Mouse (Mus musculus): ENCODE measurements around the gene Cdh24.
"Not testable (repeated sequence)": the region's sequence is repeated elsewhere in the genome, so short reads cannot be mapped to it uniquely, and the experiment has no call there.

The Cdh24 gene

GRCm38 (mm10) chr14:54642224-54642944, 1.2 kb upstream of the Cdh24 start:
- DNase-seq: no peak

GRCm38 (mm10) chr14:54640946-54641304, 239 bp downstream of the Cdh24 start, which contains the start of gene Gm17606:
Gm17606 (plus strand) TSS chr14:54640952.
- no peak for DNase-seq

- no peak for DNase-seq
Measured at GRCm38 (mm10) chr14:54640121-54640520, 1.0 kb downstream of the Cdh24 start.

- DNase-seq: no peak
Measured at GRCm38 (mm10) chr14:54638210-54638609, 3.0 kb downstream of the Cdh24 start.

- peak; percentile 46 to 52 for DNase-seq
Measured at GRCm38 (mm10) chr14:54636954-54637353, 4.2 kb downstream of the Cdh24 start.

GRCm38 (mm10) chr14:54634182-54634581, 7.0 kb downstream of the Cdh24 start:
- DNase-seq: no peak

- DNase-seq: no peak
Measured at GRCm38 (mm10) chr14:54632252-54632651, 8.9 kb downstream of the Cdh24 start.

- no peak for DNase-seq
Measured at GRCm38 (mm10) chr14:54631240-54631599, 9.9 kb downstream of the Cdh24 start.

- DNase-seq: no peak
Measured at GRCm38 (mm10) chr14:54630583-54631239, 10.5 kb downstream of the Cdh24 start.

- DNase-seq: no peak
Measured at GRCm38 (mm10) chr14:54629797-54630196, 11.4 kb downstream of the Cdh24 start.

GRCm38 (mm10) chr14:54628103-54628502, 13.1 kb downstream of the Cdh24 start:
- no peak for DNase-seq

GRCm38 (mm10) chr14:54624976-54625375, 16.2 kb downstream of the Cdh24 start:
- no peak for DNase-seq

GRCm38 (mm10) chr14:54623334-54623733, 17.8 kb downstream of the Cdh24 start:
- DNase-seq: no peak

- no peak for DNase-seq
Measured at GRCm38 (mm10) chr14:54621133-54621532, 20.0 kb downstream of the Cdh24 start, which contains the start of gene Psmb11. Psmb11 (plus strand) TSS chr14:54621433.

- DNase-seq: peak; percentile 85 to 86
Measured at GRCm38 (mm10) chr14:54617897-54618365, 23.2 kb downstream of the Cdh24 start, which contains the start of gene Psmb5. Psmb5 (minus strand) TSS chr14:54618022.

- no peak for DNase-seq
Measured at GRCm38 (mm10) chr14:54617152-54617896, 23.8 kb downstream of the Cdh24 start.

- no peak for DNase-seq
Measured at GRCm38 (mm10) chr14:54616226-54616825, 24.8 kb downstream of the Cdh24 start.

- DNase-seq: not testable (repeated sequence)
Measured at GRCm38 (mm10) chr14:54614130-54614529, 27.0 kb downstream of the Cdh24 start.

- DNase-seq: no peak
Measured at GRCm38 (mm10) chr14:54610648-54611047, 30.5 kb downstream of the Cdh24 start.

GRCm38 (mm10) chr14:54609962-54610361, 31.2 kb downstream of the Cdh24 start:
- DNase-seq: no peak

- DNase-seq: no peak
Measured at GRCm38 (mm10) chr14:54609245-54609644, 31.9 kb downstream of the Cdh24 start.

- no peak for DNase-seq
Measured at GRCm38 (mm10) chr14:54607226-54607625, 33.9 kb downstream of the Cdh24 start.

GRCm38 (mm10) chr14:54605752-54606321, 35.3 kb downstream of the Cdh24 start, which contains the start of gene 4931414P19Rik:
4931414P19Rik (minus strand) TSS chr14:54605993.
- peak; percentile 82 to 83 for DNase-seq
